Mouse (Mus musculus) lung, postnatal 14 days (tissue): ENCODE results near the gene Fxyd2.

Experiments used
- DNase-seq: peaks from one replicate; pipeline ENCODE4 v3.0.0; 2021

Gene Fxyd2

GRCm38 (mm10) chr9:45429951-45430697 lies 30.7 kb downstream of the Fxyd2 start:
- no peak for DNase-seq

DNA sequence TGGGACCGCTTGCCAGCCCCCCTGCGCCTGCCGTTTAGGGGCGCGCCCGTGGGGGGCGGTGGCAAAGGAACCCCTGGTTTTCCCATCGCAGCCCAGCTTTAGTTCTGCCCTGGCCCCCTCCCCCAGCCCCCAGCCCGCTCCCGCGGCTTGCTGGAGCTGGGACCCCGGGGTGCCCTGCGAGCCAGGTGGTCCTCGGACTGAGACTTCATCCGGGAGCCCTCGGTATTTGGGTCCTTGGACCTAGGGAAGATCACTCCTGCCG lies 31.2 kb downstream of the Fxyd2 start:
- no peak for DNase-seq

DNA sequence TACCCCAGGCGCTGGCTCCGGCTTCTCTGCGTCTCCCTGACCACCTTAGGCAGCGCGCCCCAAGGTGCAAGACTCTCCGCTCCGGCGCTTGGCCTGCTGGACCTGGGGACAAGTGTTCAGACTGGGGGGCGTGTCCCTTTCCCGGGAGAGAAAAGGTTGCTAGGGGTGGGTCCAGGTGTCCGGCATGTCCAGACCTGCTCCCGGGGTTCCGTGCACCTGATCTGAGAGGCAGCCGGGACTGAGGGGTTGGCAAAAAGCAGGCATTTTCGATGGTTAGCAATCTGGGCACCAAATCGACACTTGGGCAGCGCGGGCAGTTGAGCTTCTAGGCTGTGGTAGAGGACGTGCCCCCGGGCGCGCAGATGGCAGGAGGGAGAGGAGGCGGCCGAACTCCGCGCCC lies 31.7 kb downstream of the Fxyd2 start:
- DNase-seq = no peak

GRCm38 (mm10) chr9:45432639-45433038 lies 33.2 kb downstream of the Fxyd2 start:
- DNase-seq = no peak

- no peak for DNase-seq
Observed at GRCm38 (mm10) chr9:45433119-45433518, 33.6 kb downstream of the Fxyd2 start.

GRCm38 (mm10) chr9:45434171-45434570 lies 34.7 kb downstream of the Fxyd2 start:
- DNase-seq = no peak

DNA sequence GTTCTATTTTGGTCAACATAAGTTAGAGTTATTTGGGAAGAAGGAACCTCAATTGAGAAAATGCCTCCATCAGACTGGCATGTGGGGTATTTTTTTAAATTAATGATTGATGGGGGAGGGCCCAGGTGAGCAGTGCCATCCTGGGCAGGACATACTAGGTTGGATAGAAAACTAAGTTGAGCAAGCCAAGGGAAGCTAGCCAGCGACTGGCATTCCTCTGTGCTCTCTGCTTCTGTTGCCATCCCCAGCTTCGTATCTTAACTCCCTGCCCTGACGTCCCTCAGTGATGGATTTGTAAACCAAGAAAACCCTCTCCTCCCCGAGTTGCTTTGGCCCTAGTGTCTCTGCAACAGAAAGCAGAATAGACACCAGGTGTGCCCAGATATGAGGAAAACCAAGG lies 39.6 kb downstream of the Fxyd2 start:
- no peak for DNase-seq

DNA sequence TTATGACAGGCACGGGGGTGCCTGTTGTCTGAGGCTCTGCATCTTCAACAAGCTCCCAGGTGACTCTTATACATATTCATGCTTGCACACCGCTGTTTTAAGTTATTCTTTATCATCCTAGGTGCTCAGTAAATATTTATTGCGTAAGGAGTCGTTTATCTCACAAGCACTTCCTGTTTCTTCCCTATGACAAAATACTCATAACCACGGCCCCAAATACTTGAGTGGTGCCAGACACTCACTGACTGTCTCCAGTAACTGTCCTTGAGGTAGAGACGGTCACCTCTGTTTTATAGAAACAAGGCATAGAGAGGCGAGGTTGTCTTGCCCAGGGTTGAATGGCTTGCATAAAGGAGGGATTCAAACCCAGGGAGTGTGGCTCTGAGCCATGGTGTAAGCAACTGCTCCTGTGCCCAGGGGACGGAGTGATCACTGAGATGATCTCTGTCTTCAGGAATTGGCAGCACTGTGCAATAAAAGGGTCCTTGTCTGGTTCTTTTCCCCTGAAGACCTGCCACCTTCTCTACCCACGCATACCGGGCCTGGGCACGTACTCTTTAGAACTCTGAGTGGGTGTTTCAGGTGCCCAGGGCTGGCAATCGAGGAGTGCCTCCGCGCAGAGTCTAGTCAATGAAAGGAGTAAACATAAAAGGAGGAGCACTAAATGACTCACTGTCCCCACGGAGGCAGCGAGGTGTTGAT lies 40.8 kb downstream of the Fxyd2 start:
- no peak for DNase-seq

DNA sequence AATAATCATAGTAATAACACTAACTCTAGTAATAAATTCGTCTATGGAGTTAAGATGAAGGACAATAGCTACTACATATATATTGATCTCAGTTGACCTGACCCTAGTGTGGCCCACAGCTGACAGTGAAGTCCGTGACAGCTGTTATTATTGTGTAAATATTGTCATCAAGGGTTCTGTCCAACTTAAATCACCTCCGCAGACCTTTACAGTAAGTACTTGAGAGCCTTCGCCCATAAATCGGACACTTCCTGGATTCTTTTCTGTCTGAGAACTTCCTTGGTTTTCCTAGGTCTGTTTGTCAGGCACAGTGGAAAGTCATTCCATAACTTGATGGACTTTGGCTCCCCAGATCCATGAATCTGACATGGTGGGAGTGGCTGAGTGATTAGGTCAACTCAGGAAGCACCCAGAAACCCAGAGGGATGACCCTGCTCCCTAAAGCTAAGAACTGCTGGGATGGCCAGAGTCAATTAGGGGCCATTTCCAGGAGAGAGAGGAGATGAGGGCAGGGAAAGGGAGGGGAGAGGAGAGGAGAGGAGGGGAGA lies 44.9 kb downstream of the Fxyd2 start:
- no peak for DNase-seq

GRCm38 (mm10) chr9:45449658-45450057 lies 50.2 kb downstream of the Fxyd2 start:
- DNase-seq = no peak

DNA sequence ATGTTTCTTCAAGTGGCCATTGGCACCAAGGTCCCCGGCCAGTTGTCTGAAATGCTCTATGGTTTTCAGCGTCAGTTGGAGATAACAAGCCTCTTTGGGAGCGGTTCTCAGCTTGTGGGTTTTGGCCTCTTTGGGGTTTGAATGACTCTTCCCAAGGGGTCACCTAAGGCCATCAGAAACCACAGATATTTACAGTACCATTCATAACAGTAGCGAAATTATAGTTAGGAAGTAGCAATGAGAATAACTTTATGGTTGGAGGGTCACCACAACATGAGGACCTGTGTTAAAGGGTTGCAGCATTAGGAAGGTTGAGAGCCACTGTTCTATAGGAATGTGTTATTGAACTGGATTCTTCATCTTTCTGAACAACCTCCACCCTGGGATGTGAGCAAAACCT lies 51.9 kb downstream of the Fxyd2 start:
- DNase-seq = no peak

- DNase-seq = no peak
Observed at GRCm38 (mm10) chr9:45454032-45454431, 54.6 kb downstream of the Fxyd2 start.

- DNase-seq = no peak
Observed at GRCm38 (mm10) chr9:45454889-45455610, 55.6 kb downstream of the Fxyd2 start.

GRCm38 (mm10) chr9:45457200-45457599 lies 57.7 kb downstream of the Fxyd2 start:
- DNase-seq = no peak

DNA sequence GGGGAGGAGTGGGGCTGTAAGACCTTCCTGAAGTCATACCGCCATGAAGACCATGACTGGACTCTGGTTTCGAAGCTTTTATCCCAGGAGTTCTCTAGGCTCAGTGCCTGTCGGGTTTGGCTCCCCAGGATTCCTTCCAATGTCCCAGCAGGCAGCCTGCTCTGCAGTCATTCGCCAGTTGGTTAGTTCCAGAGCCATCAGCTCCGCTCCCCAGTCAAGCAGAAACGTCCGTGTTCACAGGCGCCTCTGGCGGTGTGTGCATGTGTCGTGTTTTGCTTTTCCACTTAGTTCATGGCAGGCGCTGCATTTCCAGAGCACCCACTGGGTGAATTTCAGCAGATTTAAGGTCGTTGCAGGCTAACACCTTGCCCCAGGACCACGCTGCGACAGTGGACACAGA lies 58.9 kb downstream of the Fxyd2 start:
- no peak for DNase-seq
